In genomic region chr19:15800856-15801706, GRCm38 (mm10) we compare ENCODE assay signal across 8 mouse cellular contexts.
DNase-seq lines count a peak whose midpoint lies in the region; ATAC-seq lines count a peak whose summit lies in the region.

No protein-coding gene starts in this region.

- 20% methylated on average over 16 of the region's 16 CpGs for WGBS in hindbrain, embryonic 13.5 days
- 16% methylated on average over 16 of the region's 16 CpGs for WGBS in midbrain, embryonic 12.5 days

- H3K4me2 ChIP-seq in hindbrain, embryonic 13.5 days: peak overlapping the region; percentile 51
- H3K4me2 ChIP-seq in midbrain, embryonic 12.5 days (replicated peaks): peak overlapping the region; percentile 55

- peak; percentile 24 for DNase-seq in adrenal gland, postnatal 14 days
- DNase-seq in cerebellum, adult 9-10 months: peak; percentile 18
- peak; percentile 81 to 84 for DNase-seq in left cerebral cortex, postnatal 36 days (ENCODE audit: low spot score in 2 of 2)
- peak; percentile 85 for DNase-seq in telencephalon, adult 2 months (ENCODE audit: low read depth, low spot score)
- no peak for DNase-seq in spleen, adult 12 weeks (ENCODE audit: low spot score)

- H3K9ac ChIP-seq in hindbrain, embryonic 13.5 days: peak overlapping the region; percentile 60
- peak overlapping the region; percentile 49 for H3K9ac ChIP-seq in midbrain, embryonic 12.5 days (replicated peaks)

- H3K9me3 ChIP-seq in hindbrain, embryonic 13.5 days: no peaks in the 10 kb centered on the region
- no peaks in the 10 kb centered on the region for H3K9me3 ChIP-seq in midbrain, embryonic 12.5 days

- peaks cover 23% of the 10 kb centered on the region for H3K27me3 ChIP-seq in hindbrain, embryonic 13.5 days
- H3K27me3 ChIP-seq in midbrain, embryonic 12.5 days: peaks cover 70% of the 10 kb centered on the region

- ATAC-seq in frontal cortex, adult (ENCODE audit: low TSS enrichment): peak; percentile 93
- peak; percentile 87 for ATAC-seq in hindbrain, embryonic 13.5 days (ENCODE audit: low FRiP score)
- peak; percentile 52 for ATAC-seq in midbrain, embryonic 12.5 days (ENCODE audit: low FRiP score, low read depth)

- H3K36me3 ChIP-seq in hindbrain, embryonic 13.5 days: no peaks in the 10 kb centered on the region
- H3K36me3 ChIP-seq in midbrain, embryonic 12.5 days: no peaks in the 10 kb centered on the region

- peak overlapping the region; percentile 83 for H3K27ac ChIP-seq in hindbrain, embryonic 13.5 days
- H3K27ac ChIP-seq in midbrain, embryonic 12.5 days (replicated peaks): peak overlapping the region; percentile 71

- H3K4me1 ChIP-seq in hindbrain, embryonic 13.5 days (replicated peaks): peaks cover 35% of the 10 kb centered on the region
- peaks cover 42% of the 10 kb centered on the region for H3K4me1 ChIP-seq in midbrain, embryonic 12.5 days

- peak overlapping the region; percentile 29 for H3K4me3 ChIP-seq in hindbrain, embryonic 13.5 days
- peak overlapping the region; percentile 33 for H3K4me3 ChIP-seq in midbrain, embryonic 12.5 days

- intact Hi-C loops in left cerebral cortex, postnatal 36 days (cut with DNase I): loop anchor here (2.0 to 10.0 kb wide), 4 partner anchors 156 to 1820 kb away; partner anchors contain the start of gene Tle4
